Mouse (Mus musculus): ENCODE measurements at regions not wholly inside any gene's neighbourhood (a gene's known extent, or its start where the extent isn't known, plus 50 kb on each side); places are given as distances from the start of the nearest gene placed in this dataset.

- Histone ChIP-seq H3K9me3 (no peaks in the 10 kb centered on the region), H3K27ac (no peak overlapping the region), H3K27me3 (no peaks in the 10 kb centered on the region), H3K36me3 (no peaks in the 10 kb centered on the region), H3K4me3 (no peak overlapping the region), H3K4me1 (replicated peaks) (peaks cover 3% of the 10 kb centered on the region; the same call in 1 of the 2 replicates), H3K9ac (no peak overlapping the region), H3K4me2 (no peak overlapping the region)
- ATAC-seq (ENCODE audit: low FRiP score) = 0 out of 2 replicates have a peak, but pooled peaks have one; percentile 61
- 27% methylated on average over 3 of the region's 3 CpGs for WGBS
These were observed 55.8 kb downstream of the 4931408C20Rik start for GRCm38 (mm10) chr1:26631442-26631841.
